25 mouse cellular contexts compared by ENCODE assay signal in the genomic region with DNA sequence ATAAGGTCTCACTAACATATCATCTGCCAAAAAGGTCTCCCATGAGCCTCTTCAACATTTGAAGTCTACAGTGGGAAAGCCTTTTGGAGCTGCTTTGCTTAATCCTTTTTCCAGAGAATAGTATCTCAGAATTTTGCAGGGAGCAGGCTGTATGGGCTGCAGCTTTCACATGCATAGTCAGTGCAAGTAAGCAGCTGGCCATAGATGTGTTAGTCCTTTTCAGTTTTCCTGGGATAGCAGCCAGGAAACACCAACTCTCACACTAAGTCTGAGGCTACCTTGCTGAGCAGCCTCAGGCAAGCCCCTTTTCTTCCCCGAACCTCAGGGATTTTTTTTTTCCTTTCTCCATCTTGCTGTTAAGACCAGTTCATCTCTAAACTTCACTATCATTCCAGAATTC. TPM values are rescaled to one million over a fixed set of nuclear protein-coding genes. Genes with fewer than 3 reads are reported as not detected.
"Had no signal": no experiment of that assay in that cellular context is flagged by ENCODE, and none has a peak within 500 bp of the region (broad histone marks: within the 10 kb centered on the region; RNA-seq: fewer than 3 reads in every experiment).

No protein-coding gene starts in this region.

- DNase-seq: kidney, adult 8-10 months; kidney, postnatal 14 days; kidney, postnatal 4 days; liver; lung, adult 18-20 months; lung, postnatal 10 days; lung, postnatal 36 days; right cerebral cortex, postnatal 25 days; spleen, adult 18-20 months; thymus, adult 18-20 months; thymus, postnatal 36 days had no signal

- H3K9me3 ChIP-seq: kidney, embryonic 15.5 days; limb, embryonic 12.5 days; liver, embryonic 12.5 days; liver, embryonic 15.5 days; lung, embryonic 15.5 days; megakaryocyte, embryonic 14.5 days; midbrain, embryonic 10.5 days; midbrain, embryonic 13.5 days; neural tube, embryonic 13.5 days; stomach, embryonic 15.5 days had no signal

- H3K4me2 ChIP-seq: kidney, embryonic 15.5 days; limb, embryonic 12.5 days; liver, embryonic 12.5 days; liver, embryonic 15.5 days; lung, embryonic 15.5 days; midbrain, embryonic 13.5 days; neural tube, embryonic 13.5 days; stomach, embryonic 15.5 days had no signal

- ATAC-seq: liver, embryonic 12.5 days; midbrain, embryonic 13.5 days; midbrain, embryonic 16.5 days had no signal

- H3K4me1 ChIP-seq: kidney, embryonic 15.5 days; limb, embryonic 12.5 days; liver, embryonic 12.5 days; liver, embryonic 15.5 days; lung, embryonic 15.5 days; megakaryocyte, embryonic 14.5 days; midbrain, embryonic 10.5 days; stomach, embryonic 15.5 days had no signal

- H3K27ac ChIP-seq: kidney, embryonic 15.5 days; limb, embryonic 12.5 days; liver, embryonic 12.5 days; liver, embryonic 15.5 days; lung, embryonic 15.5 days; midbrain, embryonic 10.5 days; midbrain, embryonic 13.5 days; neural tube, embryonic 13.5 days; stomach, embryonic 15.5 days had no signal

- H3K36me3 ChIP-seq: kidney, embryonic 15.5 days; limb, embryonic 12.5 days; liver, embryonic 12.5 days; liver, embryonic 15.5 days; lung, embryonic 15.5 days; midbrain, embryonic 10.5 days; midbrain, embryonic 13.5 days; neural tube, embryonic 13.5 days; stomach, embryonic 15.5 days had no signal

- H3K4me3 ChIP-seq: kidney, embryonic 15.5 days; limb, embryonic 12.5 days; liver, embryonic 12.5 days; liver, embryonic 15.5 days; lung, embryonic 15.5 days; megakaryocyte, embryonic 14.5 days; midbrain, embryonic 10.5 days; midbrain, embryonic 13.5 days; myocyte; neural tube, embryonic 13.5 days; stomach, embryonic 15.5 days had no signal

- H3K9ac ChIP-seq: kidney, embryonic 15.5 days; limb, embryonic 12.5 days; liver, embryonic 12.5 days; liver, embryonic 15.5 days; lung, embryonic 15.5 days; midbrain, embryonic 13.5 days; neural tube, embryonic 13.5 days; stomach, embryonic 15.5 days had no signal

RNA-seq across cellular contexts. Expression of a gene that starts 6.6 kb away (rescaled TPM):
- total RNA-seq: monocyte, adult 5-6 weeks; neutrophil, adult 5-6 weeks had no signal
